Mouse (Mus musculus): ENCODE data around the gene Vezt. TPM values are rescaled to one million over a fixed set of nuclear protein-coding genes. Genes with fewer than 3 reads are reported as not detected.

The Vezt gene
- polyA plus RNA-seq, 1 experiment from 2014 or later, result 29.3 TPM

- TF ChIP-seq CTCF (IDR thresholded peaks at IDR 0.05; ENCODE audit: low read depth), result no peak
- 80% methylated on average over 5 of the region's 5 CpGs for WGBS
- Histone ChIP-seq H3K4me2 (no peak overlapping the region), H3K27me3 (ENCODE audit: insufficient read depth, low read length) (no peaks in the 10 kb centered on the region), H3K4me3 (ENCODE audit: low read depth, low read length) (no peak overlapping the region), H3K4me1 (ENCODE audit: insufficient read depth) (no peaks in the 10 kb centered on the region), H3K9ac (no peak overlapping the region), H3K36me3 (ENCODE audit: insufficient read depth) (no peaks in the 10 kb centered on the region), H3K27ac (ENCODE audit: low read depth) (no peak overlapping the region), H3K9me3 (ENCODE audit: low read depth, low read length) (no peaks in the 10 kb centered on the region)
- DNase-seq, result no peak
- ATAC-seq (ENCODE audit: insufficient read depth), result no peak
These were observed 111.0 kb downstream of the Vezt start for GRCm38 (mm10) chr10:93924666-93925065.

DNA sequence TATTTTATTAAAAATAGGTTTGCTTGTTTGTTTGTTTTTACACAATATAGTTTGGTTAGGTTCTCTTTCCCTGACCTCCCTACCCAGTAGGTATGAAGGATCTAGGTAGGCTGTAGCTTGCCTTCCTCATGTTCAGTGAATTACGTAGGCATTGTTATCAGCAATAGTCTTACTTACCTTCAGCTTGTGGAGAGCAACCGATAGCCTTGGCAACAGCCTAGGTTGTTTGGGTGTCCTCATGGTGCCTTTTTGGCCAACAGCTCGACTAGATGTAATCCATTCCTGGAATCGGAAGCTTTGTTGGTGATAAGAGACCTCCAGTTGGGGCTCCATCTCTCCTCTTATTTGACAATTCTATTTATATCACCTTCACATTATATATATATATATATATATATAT is 114.5 kb downstream of the Vezt start:
- ATAC-seq (ENCODE audit: insufficient read depth), result no peak
- H3K27me3 ChIP-seq (ENCODE audit: insufficient read depth, low read length), result no peaks in the 10 kb centered on the region

DNA sequence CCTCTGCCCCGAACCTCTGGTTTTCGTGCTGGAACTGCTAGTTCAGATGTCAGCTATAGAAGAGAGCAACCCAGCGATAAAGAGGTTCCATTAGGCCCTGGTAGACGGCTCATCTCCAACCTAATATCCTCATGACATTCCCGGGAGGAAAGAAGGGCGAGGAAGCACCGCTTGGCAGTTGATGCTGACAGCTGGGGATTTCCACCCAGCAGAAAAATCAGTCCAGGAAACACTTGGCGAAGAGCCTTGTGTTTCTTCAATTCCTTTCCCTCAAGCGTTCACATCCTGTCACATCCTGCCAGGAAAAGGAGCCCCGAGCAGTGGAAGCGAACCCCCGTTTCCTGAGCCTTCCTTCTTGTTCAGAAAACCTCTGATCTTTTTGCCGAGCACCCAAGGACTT is 116.4 kb downstream of the Vezt start:
- no peaks in the 10 kb centered on the region for H3K36me3 ChIP-seq (ENCODE audit: insufficient read depth)
- H3K9ac ChIP-seq, result peak overlapping the region; percentile 20; the same call in 1 of the 2 replicates
- peak; percentile 74 for DNase-seq
- no peak overlapping the region for H3K4me3 ChIP-seq (ENCODE audit: low read depth, low read length)
- H3K9me3 ChIP-seq (ENCODE audit: low read depth, low read length), result no peaks in the 10 kb centered on the region
- H3K27me3 ChIP-seq (ENCODE audit: insufficient read depth, low read length), result no peaks in the 10 kb centered on the region
- H3K4me1 ChIP-seq (ENCODE audit: insufficient read depth), result no peaks in the 10 kb centered on the region
- no peak for TF ChIP-seq CTCF (IDR thresholded peaks at IDR 0.05; ENCODE audit: low read depth)
- 40% methylated on average over 13 of the region's 13 CpGs for WGBS
- H3K4me2 ChIP-seq, result peak overlapping the region; percentile 34; the same call in 1 of the 2 replicates
- no peak for ATAC-seq (ENCODE audit: insufficient read depth)
- H3K27ac ChIP-seq (ENCODE audit: low read depth), result peak overlapping the region; percentile 54; the same call in 1 of the 2 replicates

More for the DNA sequence above, 114.5 kb downstream of the Vezt start:
- Histone ChIP-seq H3K36me3 (ENCODE audit: insufficient read depth) (no peaks in the 10 kb centered on the region), H3K4me2 (no peak overlapping the region), H3K9ac (no peak overlapping the region), H3K4me1 (ENCODE audit: insufficient read depth) (no peaks in the 10 kb centered on the region), H3K9me3 (ENCODE audit: low read depth, low read length) (no peaks in the 10 kb centered on the region), H3K4me3 (ENCODE audit: low read depth, low read length) (no peak overlapping the region), H3K27ac (ENCODE audit: low read depth) (no peak overlapping the region)
- TF ChIP-seq CTCF (IDR thresholded peaks at IDR 0.05; ENCODE audit: low read depth), result no peak
- no peak for DNase-seq
- WGBS, result 89% methylated on average over 4 of the region's 4 CpGs

DNA sequence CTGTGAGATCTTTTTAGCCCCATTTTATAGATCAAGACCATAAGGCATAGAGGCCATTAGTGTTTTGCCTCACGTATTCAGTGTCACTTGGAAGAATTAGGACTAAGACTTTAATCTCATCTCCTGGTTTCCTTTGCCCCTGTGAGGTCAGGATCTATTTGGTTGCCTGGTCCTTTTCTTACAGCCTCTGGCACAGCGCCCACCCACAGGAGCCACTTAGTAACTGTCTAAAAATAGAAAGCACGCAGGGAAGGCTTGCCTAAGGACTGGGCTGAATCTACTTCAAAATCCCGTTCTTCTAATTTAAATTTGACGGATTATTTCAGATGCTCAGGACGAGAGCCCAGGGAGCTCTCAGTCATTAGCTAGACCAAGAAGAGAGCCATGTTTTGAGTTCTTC is 116.9 kb downstream of the Vezt start:
- Histone ChIP-seq H3K4me3 (ENCODE audit: low read depth, low read length) (no peak overlapping the region), H3K27me3 (ENCODE audit: insufficient read depth, low read length) (no peaks in the 10 kb centered on the region), H3K9ac (no peak overlapping the region), H3K4me1 (ENCODE audit: insufficient read depth) (no peaks in the 10 kb centered on the region), H3K36me3 (ENCODE audit: insufficient read depth) (no peaks in the 10 kb centered on the region), H3K4me2 (peak overlapping the region; percentile 34; the same call in 1 of the 2 replicates), H3K9me3 (ENCODE audit: low read depth, low read length) (no peaks in the 10 kb centered on the region), H3K27ac (ENCODE audit: low read depth) (peak overlapping the region; percentile 9; the same call in 1 of the 2 replicates)
- no peak for TF ChIP-seq CTCF (IDR thresholded peaks at IDR 0.05; ENCODE audit: low read depth)
- peak; percentile 57 for DNase-seq
- WGBS, result 32% methylated on average over 6 of the region's 6 CpGs
- no peak for ATAC-seq (ENCODE audit: insufficient read depth)

DNA sequence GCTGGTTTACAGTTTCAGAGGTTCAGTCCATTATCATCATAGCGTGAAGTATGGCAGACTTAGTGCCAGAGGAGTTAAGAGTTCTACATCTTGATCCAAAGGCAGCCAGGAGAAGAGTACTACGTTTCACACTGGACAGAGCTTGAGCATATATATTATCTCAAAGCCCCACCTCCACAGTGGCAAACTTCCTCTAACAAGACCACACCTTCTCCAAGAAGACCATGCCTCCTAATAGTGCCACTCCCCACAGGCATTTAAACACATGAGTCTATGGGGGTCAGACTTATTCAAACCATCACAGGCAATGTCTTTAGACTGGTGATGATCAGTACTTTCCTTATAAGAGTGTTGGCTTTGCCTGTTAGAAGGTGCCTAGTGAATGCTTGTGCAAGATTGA is 117.5 kb downstream of the Vezt start:
- Histone ChIP-seq H3K9me3 (ENCODE audit: low read depth, low read length) (no peaks in the 10 kb centered on the region), H3K4me1 (ENCODE audit: insufficient read depth) (no peaks in the 10 kb centered on the region), H3K4me3 (ENCODE audit: low read depth, low read length) (no peak overlapping the region), H3K27ac (ENCODE audit: low read depth) (no peak overlapping the region), H3K9ac (no peak overlapping the region), H3K36me3 (ENCODE audit: insufficient read depth) (no peaks in the 10 kb centered on the region), H3K27me3 (ENCODE audit: insufficient read depth, low read length) (no peaks in the 10 kb centered on the region), H3K4me2 (no peak overlapping the region)
- WGBS, result 76% methylated on average over 2 of the region's 2 CpGs
- TF ChIP-seq CTCF (IDR thresholded peaks at IDR 0.05; ENCODE audit: low read depth), result no peak
- no peak for DNase-seq
- ATAC-seq (ENCODE audit: insufficient read depth), result no peak; the same call in 1 of the 2 replicates

GRCm38 (mm10) chr10:93916778-93917177 is 118.8 kb downstream of the Vezt start:
- DNase-seq (no peak), ATAC-seq (ENCODE audit: insufficient read depth) (no peak)
- TF ChIP-seq CTCF (IDR thresholded peaks at IDR 0.05; ENCODE audit: low read depth), result peak; percentile 27
- Histone ChIP-seq H3K4me3 (ENCODE audit: low read depth, low read length) (no peak overlapping the region), H3K36me3 (ENCODE audit: insufficient read depth) (no peaks in the 10 kb centered on the region), H3K27ac (ENCODE audit: low read depth) (no peak overlapping the region), H3K4me1 (ENCODE audit: insufficient read depth) (no peaks in the 10 kb centered on the region), H3K27me3 (ENCODE audit: insufficient read depth, low read length) (no peaks in the 10 kb centered on the region), H3K4me2 (no peak overlapping the region), H3K9ac (no peak overlapping the region), H3K9me3 (ENCODE audit: low read depth, low read length) (no peaks in the 10 kb centered on the region)
- WGBS, result 65% methylated on average over 2 of the region's 2 CpGs

DNA sequence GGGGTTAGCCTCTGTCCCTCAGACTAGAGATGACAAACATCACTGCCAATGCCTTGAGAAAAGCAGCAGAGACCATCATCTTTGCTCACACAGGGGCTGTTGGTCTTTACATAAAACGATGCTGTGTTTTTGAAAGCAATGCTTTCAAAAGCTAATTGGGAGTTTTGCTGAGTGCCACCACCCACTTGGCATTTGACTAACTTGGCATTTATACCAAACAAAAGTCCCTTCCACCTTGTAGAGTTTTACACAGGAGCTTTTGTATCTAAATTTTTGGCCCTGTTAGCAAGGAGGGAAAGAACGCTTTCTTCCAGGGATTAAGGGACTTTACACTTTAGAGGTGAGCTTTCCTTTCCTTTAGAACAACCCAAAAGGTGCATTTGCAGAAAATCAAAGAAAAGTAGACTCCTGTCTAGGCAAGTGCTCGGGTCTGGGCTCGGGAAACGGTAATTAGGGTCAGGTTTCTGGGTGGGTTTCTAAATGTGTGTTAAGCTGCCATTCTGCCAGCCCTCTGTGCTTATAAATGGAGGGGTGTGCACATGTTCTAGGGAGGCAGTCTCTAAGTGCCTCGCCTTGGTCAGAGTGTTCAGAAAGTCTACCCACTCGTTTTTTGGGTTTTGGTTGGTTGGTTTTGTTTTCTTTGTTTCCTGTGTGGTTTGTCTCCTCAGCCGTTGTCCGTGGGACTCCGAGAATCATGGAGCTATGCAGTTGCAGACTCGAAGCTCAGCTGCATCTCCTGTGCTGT is 119.9 kb downstream of the Vezt start:
- no peak for DNase-seq
- TF ChIP-seq CTCF (IDR thresholded peaks at IDR 0.05; ENCODE audit: low read depth), result no peak
- H3K9me3 ChIP-seq (ENCODE audit: low read depth, low read length), result no peaks in the 10 kb centered on the region
- H3K9ac ChIP-seq, result no peak overlapping the region
- WGBS, result 50% methylated on average over 11 of the region's 11 CpGs
- H3K27ac ChIP-seq (ENCODE audit: low read depth), result no peak overlapping the region
- no peak overlapping the region for H3K4me3 ChIP-seq (ENCODE audit: low read depth, low read length)
- H3K27me3 ChIP-seq (ENCODE audit: insufficient read depth, low read length), result no peaks in the 10 kb centered on the region
- H3K4me1 ChIP-seq (ENCODE audit: insufficient read depth), result no peaks in the 10 kb centered on the region
- no peak overlapping the region for H3K4me2 ChIP-seq
- no peaks in the 10 kb centered on the region for H3K36me3 ChIP-seq (ENCODE audit: insufficient read depth)
- no peak for ATAC-seq (ENCODE audit: insufficient read depth)
